Mouse (Mus musculus): ENCODE results near the gene Drd1.

The Drd1 gene

DNA sequence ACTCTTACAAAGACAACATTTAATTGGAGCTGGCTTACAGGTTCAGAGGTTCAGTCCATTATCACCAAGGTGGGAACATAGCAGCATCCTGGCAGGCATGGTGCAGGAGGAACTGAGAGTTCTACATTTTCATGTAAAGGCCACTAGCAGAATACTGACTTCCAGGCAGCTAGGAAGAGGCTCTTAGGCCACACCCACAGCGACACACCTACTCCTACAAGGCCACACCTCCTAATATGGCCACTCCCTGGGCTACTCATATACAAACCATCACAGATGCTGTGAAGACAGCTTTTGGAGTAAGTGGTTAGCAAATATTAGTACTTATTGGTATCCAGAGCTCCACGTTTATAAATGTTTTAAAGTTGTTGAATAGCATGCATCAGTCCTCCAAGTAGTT lies 19.9 kb upstream of the Drd1 start:
- in situ Hi-C loops (cut with MboI; ENCODE audit: unreplicated experiment in 2 of 2): no loop called here

DNA sequence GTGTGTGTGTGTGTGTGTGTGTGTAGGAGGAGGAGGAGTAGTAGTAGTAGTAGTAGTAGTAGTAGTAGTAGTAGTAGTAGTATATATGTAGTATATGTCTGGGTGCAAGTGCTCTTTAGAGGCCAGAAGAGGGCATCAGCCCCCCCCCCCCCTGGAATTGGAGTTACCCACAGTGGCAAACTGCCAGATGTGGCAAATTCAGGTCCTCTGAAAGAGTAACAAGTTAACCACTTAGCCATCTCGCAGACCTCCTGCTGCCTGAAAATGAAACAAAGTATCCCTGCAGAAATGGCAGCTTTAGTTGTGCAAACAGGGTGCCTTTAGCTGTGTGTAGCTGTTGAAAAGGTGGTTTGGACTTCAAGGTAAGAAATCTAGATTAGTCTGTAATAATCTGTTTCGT lies 18.0 kb upstream of the Drd1 start:
- in situ Hi-C loops (cut with MboI; ENCODE audit: unreplicated experiment in 2 of 2): no loop called here

DNA sequence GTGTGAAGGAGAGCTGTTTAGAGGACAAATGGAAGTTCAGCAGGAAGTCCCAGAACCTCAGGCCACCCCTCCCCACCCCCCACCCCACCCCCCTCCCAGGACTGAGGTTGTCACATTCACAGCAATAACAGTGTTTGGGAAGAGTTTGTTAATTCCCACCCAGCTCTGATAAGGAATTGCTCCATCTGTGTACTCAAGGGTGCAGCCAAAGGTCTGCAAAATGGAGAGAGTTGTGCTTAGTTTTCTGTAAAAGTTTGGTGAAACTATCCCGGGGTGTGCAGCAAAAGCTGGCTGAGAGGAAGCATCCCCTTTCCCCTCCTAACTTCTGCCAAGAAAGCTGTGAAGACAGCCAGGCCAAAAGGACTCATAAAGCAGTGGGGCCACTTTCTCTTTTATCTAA lies 17.6 kb upstream of the Drd1 start:
- in situ Hi-C loops (cut with MboI; ENCODE audit: unreplicated experiment in 2 of 2): no loop called here

DNA sequence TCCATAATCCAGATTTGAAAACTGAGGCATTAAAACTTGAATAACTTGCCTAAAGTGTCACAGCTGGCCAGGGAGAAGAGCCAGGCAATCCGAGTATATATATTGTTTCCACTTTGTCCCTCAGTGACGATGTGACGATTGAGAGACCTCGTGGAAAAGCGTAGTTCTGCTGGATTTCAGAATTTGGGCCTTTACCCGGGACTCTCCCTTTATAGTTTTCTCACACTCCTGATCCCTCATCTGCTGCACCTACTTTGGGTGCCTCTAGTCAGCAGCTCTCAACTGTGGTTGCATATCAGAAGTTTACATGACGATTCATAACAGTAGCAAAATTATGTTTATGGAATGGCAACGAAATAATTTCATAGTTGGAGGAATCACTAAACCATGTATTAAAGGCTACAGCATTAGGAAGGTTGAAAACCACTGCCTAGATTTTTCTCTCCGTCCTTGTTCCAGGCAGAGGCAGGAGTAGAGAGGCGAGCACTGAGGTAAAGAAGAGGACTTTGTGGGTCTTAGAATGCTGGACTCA lies 17.1 kb upstream of the Drd1 start:
- in situ Hi-C loops (cut with MboI; ENCODE audit: unreplicated experiment in 2 of 2): no loop called here

DNA sequence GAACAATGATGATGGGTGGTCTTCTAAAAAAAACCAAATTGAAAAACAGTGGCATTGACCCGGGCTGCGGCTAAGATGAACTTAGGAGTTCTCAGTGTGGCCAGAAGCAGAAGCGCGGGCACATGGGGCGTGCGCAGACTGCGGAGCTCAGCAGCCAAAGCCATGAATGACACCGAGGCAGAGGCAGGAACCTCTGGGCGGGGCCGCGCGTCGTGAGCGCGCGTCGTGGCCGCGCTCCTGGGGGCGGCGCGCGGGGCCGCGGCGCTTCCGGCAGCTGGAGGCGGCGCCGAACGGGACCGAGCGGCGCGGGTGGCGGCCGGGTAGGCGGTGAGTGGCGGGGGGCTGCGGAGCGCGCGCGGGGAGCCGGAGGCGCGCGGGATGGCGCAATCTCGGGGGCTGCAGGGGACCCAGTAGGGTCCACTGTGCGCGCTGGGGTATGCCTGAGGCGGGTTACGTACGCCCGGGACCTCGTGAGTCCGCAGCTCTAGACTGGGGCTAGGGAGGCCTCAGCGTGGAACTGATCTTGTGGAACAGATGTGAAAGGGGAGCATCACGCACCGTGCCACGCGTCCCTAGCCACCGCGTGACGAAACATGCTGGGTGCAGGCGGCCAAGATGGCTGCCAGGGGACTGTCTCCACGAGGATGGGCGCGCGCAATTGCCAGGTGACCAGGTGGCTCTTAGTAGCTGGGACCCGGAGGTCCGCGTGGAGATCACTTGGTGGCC lies 16.3 kb upstream of the Drd1 start, which contains the start of gene Sfxn1:
TSS of gene Sfxn1 (plus strand) at position 264 of the 726 bp plus-strand sequence.
- in situ Hi-C loops (cut with MboI; ENCODE audit: unreplicated experiment in 2 of 2): no loop called here

DNA sequence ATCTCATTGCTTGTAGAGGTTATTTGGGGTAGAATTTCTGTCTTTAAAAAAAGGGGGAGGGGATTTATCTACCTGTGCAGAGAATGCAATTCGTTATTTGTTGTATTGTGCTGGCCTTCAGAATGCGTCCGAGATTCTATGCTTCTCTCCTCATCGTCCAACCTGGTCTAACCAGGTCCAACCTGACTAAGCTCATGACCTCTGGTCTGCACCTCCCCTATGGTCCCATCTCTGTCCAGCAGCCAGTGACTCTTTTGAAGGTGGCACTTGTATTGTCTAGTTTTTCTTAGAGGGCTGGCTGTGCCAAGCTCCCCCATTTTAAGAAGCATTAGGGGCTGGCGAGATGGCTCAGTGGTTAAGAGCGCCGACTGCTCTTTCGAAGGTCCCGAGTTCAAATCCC lies 15.5 kb upstream of the Drd1 start:
- in situ Hi-C loops (cut with MboI; ENCODE audit: unreplicated experiment in 2 of 2): no loop called here

DNA sequence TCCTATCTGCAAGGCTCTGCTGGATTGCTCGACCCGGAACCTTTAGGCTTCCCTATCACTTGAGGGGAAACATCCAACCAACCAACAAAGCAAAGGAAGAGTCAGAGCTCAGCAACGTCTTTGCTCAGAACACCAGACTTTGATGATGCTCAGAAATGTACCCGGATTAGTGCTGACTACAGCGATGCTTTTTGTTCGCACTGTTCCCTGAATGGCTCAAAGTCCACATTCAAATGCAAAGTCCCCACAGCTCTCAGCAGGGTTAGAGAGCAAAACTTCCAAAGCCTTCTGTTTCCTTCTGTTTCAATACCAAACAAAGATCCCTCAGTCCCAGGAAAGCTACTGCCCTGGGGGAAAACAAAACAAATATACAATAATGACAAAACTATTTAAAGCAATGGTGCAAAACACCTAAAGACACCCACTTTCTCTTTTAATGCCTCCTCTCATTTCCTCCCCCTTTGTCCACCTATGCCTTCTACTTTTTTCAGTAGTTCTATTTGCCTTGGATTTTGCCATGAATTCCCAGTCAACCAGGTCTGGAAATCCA lies 12.2 kb upstream of the Drd1 start:
- in situ Hi-C loops (cut with MboI; ENCODE audit: unreplicated experiment in 2 of 2): no loop called here

DNA sequence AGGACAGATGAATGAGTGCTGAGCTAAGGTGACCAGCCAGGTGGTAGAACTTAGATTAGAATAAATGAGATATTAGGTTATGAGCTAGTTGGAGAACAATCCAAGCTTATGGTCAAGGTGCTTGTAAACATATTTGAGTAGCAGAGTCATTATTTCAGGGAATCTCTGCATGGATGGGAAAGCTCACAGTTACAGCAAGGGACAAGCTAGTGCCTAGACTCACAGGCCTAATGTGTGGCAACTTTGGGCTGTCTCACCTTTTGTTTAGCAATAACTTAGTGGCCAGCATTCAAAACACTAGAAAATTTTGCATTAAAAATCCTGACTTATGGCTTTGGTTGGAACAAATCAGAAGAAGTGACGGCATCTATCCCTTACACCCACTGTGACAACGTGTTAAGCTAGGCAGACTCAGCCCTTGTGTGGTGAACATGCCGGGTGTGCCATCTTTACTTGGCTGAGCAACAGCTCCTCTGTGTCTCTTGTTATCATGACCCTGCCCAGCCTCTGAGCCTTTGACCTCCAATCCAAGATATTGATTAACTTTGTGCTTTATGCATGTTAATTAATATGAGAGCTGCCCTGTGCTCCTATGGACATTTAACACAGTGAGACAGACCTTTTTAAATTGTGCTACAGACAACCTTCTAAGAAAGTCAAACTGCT lies 10.7 kb upstream of the Drd1 start:
- in situ Hi-C loops (cut with MboI; ENCODE audit: unreplicated experiment in 2 of 2): no loop called here

DNA sequence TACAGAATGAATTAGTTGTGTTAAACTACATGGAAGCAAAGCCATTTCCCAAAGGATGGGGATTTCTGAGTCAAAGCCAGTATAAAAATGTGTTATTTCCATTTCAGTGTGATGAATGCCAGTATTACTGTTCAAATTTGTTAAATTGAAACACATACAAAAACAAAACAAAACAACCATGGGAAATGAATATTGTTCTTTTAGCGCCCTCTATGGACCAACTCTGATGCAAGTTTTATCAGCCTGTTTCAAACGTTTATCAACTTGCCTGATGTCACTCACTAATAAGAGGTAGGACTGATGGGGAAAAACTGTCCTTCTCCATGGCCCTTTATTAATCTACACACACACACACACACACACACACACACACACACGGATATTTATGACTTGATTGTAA lies 7.8 kb upstream of the Drd1 start:
- in situ Hi-C loops (cut with MboI; ENCODE audit: unreplicated experiment in 2 of 2): no loop called here

DNA sequence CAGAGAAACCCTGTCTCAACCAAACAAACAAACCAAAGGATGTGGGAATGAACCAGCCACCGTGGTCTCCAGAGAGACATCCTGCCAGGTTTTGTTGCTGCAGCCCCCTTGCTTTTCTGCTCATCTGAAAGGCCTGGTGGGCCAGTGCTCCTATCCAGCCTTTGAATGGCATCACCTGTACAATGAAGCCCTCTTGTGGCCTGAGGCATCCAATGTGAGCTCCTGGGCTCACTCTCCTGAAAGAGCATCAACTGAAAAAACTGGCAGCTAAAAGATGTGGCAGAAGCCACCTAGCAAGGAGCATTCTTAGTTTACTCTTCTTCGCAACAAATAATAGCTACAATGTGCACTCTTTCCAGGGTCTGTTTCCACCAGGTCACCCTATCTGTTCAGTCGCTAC lies 6.6 kb upstream of the Drd1 start:
- in situ Hi-C loops (cut with MboI; ENCODE audit: unreplicated experiment in 2 of 2): no loop called here

DNA sequence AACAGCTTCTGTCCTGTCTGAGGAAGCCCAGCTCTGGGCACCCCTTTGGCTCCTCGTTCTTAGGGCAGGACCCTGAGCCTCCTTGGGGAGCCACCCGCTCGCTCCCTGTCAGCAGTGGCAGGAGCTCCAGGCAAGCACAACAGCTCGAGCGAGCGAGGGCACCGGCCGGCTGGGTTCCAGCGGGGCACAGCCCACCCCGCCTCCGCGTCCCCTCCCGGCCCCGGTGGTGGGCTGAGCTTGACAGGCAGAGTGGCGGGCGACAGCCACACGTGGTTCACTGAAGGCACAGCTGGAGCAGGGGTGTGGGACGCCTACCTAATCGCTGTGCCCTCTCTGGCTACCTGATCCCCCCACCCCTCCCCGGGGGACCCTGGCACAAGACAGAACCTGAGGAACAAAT lies 543 bp downstream of the Drd1 start:
- in situ Hi-C loops (cut with MboI; ENCODE audit: unreplicated experiment in 2 of 2): loop anchor here (5.0 to 10.0 kb wide), 3 partner anchors 270 to 940 kb away; no protein-coding TSS in a partner anchor

DNA sequence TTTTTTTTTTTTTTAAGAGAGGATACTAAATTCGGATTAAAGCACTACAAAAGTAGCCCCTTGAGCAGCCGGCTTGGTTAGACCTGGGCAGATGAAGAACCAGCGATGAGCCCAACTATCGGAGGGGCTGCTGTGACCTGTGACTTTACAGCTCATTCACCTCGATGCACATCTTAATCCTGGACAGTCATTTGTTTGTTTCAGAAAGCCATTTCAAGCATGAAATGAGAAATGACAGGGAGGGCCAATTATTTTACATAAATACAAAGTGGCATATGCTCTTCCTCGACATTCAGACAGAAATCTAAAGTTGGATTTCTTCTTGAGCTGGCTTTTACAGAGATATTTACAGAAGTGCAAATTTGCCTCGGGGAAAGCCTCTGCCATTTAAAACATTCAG lies 3.9 kb downstream of the Drd1 start:
- in situ Hi-C loops (cut with MboI; ENCODE audit: unreplicated experiment in 2 of 2): loop anchor here (10.0 kb wide), 2 partner anchors 267 to 937 kb away; no protein-coding TSS in a partner anchor

DNA sequence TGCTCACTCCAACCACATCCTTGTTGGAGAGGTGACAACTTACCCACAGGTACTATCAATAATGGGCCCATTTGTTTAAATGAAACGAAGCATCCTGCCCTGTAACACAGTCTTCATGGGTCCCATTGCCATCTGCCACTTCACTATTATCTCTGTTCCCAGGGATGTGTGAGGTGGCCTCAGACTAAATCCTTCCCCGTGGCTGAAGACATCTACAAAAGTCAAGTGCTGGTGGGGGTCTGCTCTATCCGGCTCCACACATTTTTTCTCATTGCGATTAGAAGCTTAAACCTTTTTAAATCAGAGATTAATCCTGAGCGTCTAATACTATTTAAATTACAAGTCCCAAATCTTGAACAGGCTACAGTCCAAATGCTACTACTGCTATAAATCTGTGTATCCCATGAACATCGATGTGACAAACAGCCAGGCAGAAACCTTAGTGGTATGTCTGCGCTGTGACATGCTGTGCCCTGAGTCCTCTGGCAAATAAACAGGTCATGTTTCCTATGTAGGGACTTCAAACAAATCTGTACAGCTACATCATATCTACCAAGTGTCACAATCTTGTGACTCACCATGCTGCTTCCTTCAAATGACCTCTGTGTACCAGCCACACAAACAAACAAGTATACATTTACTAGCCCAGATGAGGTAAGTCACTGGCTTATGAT lies 6.7 kb downstream of the Drd1 start:
- in situ Hi-C loops (cut with MboI; ENCODE audit: unreplicated experiment in 2 of 2): no loop called here

DNA sequence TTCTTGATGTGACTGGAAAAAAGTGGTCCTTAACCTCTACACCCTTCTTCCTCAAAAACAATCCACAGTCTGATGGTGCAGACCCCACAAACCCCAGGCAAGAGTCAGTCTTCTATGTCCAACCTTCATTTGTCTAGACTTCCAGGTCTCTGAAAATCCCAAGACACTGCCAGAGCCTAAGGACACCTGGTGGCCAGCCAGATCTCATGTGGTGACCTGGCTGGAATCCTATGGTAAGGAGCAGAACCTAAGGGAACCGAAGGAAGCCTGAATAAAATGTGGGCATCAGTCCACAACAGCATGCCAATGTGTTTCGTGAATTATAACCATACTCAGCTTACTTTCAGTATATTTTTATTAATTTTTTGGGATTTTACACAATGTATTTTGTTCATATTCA lies 15.2 kb downstream of the Drd1 start:
- in situ Hi-C loops (cut with MboI; ENCODE audit: unreplicated experiment in 2 of 2): no loop called here

DNA sequence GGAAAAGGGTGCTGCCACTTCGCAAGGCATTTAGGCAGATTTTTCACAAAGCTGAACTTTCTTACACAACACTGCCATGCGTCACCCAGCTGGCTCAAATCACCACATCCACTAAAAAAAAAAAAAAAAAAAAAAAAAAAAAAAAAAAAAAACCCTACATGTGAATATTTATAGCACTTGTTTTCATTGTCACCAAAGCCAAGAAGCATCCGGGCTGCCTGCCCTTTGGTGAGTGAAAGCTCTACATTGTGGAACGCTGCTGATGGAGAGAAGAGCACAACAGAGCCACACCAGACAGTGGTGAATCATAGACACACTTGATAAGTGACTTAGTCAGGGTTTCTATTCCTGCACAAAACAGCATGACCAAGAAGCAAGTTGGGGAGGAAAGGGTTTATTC lies 17.6 kb downstream of the Drd1 start:
- in situ Hi-C loops (cut with MboI; ENCODE audit: unreplicated experiment in 2 of 2): no loop called here

DNA sequence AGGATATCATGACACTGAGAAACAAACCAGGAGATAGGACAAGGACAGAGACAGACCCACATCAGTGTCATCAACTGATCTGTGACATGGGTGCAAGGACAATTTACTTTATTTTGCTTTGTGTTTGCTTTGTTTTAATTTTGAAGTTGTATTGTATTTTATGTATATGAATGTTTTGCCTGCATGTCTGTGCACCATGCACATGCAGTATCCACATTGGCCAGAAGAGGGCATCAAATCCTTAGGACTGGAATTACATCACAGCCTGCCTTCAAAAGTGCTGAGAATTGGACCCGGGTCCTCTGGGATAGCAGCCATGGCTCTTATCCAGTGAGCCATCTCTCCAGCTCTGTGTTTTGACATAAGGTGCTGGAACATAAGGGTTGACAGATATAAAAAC lies 20.0 kb downstream of the Drd1 start:
- in situ Hi-C loops (cut with MboI; ENCODE audit: unreplicated experiment in 2 of 2): no loop called here

DNA sequence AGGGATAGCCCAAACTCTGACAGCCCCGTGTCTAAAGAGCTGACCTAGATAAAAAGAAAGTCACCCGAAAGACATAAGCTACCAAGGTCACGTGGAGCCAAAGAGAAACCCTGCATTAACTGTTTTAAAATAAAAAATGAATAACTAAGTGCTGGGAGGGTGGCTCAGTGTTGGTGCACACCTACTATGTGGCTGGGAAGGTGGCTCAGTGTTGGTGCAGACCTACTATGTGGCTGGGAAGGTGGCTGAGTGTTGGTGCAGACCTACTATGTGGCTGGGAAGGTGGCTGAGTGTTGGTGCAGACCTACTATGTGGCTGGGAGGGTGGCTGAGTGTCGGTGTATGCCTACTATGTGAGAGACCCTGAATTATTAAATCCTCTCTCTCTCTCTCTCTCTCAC lies 21.9 kb downstream of the Drd1 start:
- in situ Hi-C loops (cut with MboI; ENCODE audit: unreplicated experiment in 2 of 2): no loop called here

DNA sequence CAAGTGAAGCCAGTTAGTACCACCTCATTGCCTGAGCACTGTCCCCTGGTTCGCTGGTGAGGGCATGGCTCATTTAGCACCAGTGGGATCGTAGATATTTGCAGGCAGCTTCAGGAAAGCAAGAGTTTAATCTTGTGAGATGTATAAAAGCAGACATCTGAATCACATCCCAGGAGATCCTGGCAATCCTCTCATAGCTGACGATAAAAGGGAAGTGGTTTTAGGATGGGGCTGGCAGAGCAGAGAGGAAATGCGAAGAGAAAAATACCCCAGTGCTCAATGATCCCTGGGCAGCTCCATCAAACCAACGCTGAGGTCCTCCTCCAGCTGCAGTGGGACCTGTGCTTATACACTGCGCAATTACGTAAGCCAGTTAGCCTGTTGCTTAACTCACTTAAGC lies 28.4 kb downstream of the Drd1 start:
- in situ Hi-C loops (cut with MboI; ENCODE audit: unreplicated experiment in 2 of 2): no loop called here

DNA sequence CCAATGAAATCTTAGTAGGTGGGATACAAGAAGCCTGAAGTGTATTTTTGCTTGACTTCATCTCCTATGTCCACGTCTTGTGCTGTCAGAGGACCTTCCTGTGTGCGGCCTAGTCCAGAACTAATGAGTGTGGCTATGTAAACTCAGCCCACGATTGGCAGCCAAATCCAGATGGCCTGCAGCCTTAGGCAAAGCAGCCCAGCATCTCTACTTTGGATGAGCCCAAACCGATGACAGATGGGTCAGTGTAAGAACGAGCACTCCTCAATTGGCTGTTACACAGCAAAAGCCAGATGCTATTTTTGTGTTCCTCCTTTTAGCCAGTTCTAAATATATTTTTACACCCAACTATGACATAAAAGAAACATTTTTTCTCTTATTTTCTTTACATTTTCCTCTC lies 32.2 kb downstream of the Drd1 start:
- in situ Hi-C loops (cut with MboI; ENCODE audit: unreplicated experiment in 2 of 2): no loop called here

DNA sequence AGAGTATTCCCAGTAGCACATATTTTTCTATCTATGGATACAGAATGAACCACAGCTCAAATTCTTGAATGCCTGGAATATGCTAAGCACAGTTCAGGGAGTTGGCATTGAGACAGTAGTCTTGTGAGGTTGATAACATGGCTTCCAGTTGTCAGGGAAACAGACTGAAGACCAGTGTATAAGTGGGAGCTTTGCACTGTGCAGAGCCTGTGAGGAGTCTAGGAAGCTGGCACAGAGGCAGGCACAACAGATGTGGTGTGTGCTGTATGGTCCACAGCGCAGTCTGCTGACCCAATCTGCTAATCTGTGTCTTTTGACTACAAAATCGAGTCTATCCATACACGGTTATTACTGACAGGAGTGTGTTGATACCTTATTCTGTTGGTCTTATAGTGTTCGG lies 46.8 kb downstream of the Drd1 start:
- in situ Hi-C loops (cut with MboI; ENCODE audit: unreplicated experiment in 2 of 2): no loop called here

Measured in v-Abl transformed pro-B cells (cell line).